Mouse (Mus musculus) cortical plate, adult 2 months (tissue): ENCODE data around the gene Ddc. TPM values are rescaled to one million over a fixed set of nuclear protein-coding genes. Genes with fewer than 3 reads are reported as not detected.
A peak's percentile ranks its signal among the peaks of the same experiment; 100 is the strongest.

Experiments used
- H3K27ac ChIP-seq: fragments of 200-500 bp; 2 replicates; pipeline ENCODE4 v1.5.1; 2012; ENCODE audit warnings: low read length, control low read depth, inconsistent platforms; ENCODE audit not compliant: insufficient read depth
- H3K4me1 ChIP-seq: fragments of 200-500 bp; 2 replicates; pipeline ENCODE4 v1.6.1; 2011; ENCODE audit warnings: low read length; ENCODE audit not compliant: control insufficient read depth, insufficient read depth
- H3K4me3 ChIP-seq: fragments of 200-500 bp; 2 replicates; pipeline ENCODE4 v1.5.1; 2011; ENCODE audit warnings: mild to moderate bottlenecking, low read length, control low read depth; ENCODE audit not compliant: insufficient read depth
- CTCF ChIP-seq: fragments of 200-500 bp; IDR thresholded peaks from 2 replicates; pipeline ENCODE4 v1.5.1; 2011; ENCODE audit warnings: mild to moderate bottlenecking, control low read depth, low read length; ENCODE audit not compliant: insufficient read depth; ENCODE audit errors: extremely low read depth
- POLR2A ChIP-seq: fragments of 200-500 bp; IDR thresholded peaks from 2 replicates; pipeline ENCODE4 v1.6.1; 2011; ENCODE audit warnings: mild to moderate bottlenecking, low read length, control low read depth; ENCODE audit not compliant: insufficient read depth; ENCODE audit errors: extremely low read depth
- polyA plus RNA-seq: library from polyadenylated mRNA; depleted of rRNA; stranded (reverse); fragments of >200 nt; gene quantifications from 2 replicates; pipeline ENCODE4 v1.2.3, GENCODE M21; 2012

The Ddc gene
- polyA plus RNA-seq, 1 experiment = 7.4 TPM

DNA sequence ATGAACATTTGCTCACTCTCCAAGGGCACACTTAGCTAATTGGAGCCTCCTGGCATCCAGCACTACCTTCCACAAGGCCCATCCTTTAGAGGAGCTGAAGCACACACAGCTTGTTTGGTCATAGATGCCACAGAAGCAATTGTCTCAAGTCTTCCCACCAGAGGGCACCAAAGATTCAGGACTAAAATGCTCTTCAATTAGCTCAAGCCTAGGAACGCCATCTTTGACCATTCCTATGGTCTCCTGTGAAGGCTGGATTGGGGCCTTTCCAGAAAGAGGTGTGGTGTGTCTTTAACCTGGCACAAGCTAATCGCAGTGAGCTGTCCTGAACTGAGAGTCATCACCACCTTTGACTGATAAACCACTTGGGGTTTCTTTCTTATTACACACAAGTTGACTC lies 77.7 kb downstream of the Ddc start:
- TF ChIP-seq CTCF (peak; percentile 78), POLR2A (no peak)
- no peaks in the 10 kb centered on the region; the same call in 1 of the 2 replicates for H3K4me1 ChIP-seq

DNA sequence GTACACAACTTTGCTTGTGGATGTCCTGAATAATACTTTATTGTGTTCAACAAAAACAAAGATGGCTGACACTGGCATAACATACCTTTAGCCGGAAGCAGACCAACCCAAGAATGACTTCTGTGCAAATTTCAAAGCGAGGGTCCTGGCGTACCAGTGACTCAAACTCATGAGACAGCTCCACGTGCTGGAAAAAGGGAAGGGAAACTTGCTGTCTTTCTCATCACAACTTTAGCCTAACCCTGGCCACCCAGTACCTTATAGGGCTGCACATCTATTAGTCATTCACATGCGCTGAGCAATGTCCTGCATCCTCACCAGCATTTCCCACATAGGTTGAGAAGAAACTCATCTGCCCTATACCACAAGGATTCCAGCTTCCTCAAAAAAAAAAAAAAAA lies 78.7 kb downstream of the Ddc start:
- TF ChIP-seq POLR2A = no peak
- no peak for TF ChIP-seq CTCF
- Histone ChIP-seq H3K4me3 (no peak overlapping the region), H3K4me1 (no peaks in the 10 kb centered on the region), H3K27ac (no peak overlapping the region)

More for the DNA sequence above, 77.7 kb downstream of the Ddc start:
- Histone ChIP-seq H3K27ac (no peak overlapping the region), H3K4me3 (no peak overlapping the region)

DNA sequence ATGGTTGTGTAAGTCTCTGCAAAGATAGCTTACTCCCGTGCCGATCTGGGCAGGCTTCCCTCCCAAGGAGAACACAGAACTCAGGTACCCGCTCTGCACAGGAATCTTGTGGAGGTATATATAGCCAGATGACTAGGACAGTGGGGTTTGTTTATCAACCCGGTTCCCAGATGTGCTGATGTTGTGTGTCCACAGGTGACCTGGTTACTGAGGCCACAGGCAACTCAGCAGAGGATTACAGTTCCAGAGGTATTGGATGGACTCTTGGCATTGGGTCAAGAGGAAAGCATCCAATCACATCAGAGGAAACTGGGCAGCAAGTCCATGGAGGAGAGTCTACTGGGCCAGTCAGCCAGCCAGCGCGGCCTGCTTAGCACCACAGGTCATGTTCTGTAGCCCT lies 79.1 kb downstream of the Ddc start:
- no peak overlapping the region for H3K4me3 ChIP-seq
- TF ChIP-seq CTCF (no peak), POLR2A (no peak)
- no peaks in the 10 kb centered on the region for H3K4me1 ChIP-seq
- no peak overlapping the region for H3K27ac ChIP-seq

DNA sequence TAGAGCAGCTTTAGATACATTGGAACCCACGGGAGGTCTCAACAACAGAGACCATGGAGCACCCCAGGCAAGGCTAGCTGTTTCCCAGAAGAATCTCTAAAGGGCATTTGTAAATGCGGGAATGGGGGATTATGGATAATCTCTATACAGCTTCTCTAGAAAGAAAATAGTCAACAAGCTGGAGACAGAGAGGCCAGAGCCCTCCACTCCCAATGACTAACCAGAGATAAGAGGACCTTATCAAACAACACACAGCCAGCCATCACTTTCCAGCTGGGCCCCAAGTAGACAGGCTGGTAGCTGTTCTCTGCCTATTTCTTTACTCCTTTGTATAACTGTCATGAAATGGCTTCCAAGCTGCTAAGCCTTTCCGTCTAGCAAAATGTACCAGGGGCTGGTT lies 82.2 kb downstream of the Ddc start:
- TF ChIP-seq CTCF = no peak
- no peak for TF ChIP-seq POLR2A
- H3K4me1 ChIP-seq = no peaks in the 10 kb centered on the region
- no peak overlapping the region for H3K27ac ChIP-seq
- no peak overlapping the region for H3K4me3 ChIP-seq

DNA sequence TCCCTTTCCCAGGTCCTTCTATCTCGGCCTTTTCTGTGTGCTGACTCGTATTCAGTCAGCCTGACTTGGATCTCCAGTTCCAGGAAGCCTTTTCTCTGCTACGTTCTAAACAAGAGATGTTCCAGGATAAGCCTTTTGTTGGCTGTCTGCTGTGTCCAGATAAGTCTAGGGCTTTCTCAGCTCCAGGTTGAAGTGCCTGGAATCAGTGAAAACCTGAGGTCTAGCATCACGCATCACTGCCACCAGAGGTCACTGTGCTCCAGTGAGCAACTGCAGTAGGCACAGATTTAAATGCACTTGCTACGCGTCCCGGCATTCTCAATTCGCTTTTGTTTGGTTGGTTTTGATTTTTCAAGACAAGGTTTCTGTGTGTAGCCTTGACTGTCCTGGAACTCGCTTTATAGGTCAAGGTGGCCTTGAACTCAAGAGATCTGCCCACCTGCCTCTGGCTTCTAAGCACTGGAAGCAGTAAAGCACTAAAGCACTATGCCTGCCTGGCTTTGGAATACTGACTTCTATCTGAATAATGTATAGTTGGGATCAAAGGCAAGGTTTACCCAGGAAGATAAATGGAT lies 86.0 kb downstream of the Ddc start:
- no peak overlapping the region for H3K4me3 ChIP-seq
- no peak overlapping the region for H3K27ac ChIP-seq
- TF ChIP-seq POLR2A (no peak), CTCF (peak; percentile 93)
- no peaks in the 10 kb centered on the region for H3K4me1 ChIP-seq

DNA sequence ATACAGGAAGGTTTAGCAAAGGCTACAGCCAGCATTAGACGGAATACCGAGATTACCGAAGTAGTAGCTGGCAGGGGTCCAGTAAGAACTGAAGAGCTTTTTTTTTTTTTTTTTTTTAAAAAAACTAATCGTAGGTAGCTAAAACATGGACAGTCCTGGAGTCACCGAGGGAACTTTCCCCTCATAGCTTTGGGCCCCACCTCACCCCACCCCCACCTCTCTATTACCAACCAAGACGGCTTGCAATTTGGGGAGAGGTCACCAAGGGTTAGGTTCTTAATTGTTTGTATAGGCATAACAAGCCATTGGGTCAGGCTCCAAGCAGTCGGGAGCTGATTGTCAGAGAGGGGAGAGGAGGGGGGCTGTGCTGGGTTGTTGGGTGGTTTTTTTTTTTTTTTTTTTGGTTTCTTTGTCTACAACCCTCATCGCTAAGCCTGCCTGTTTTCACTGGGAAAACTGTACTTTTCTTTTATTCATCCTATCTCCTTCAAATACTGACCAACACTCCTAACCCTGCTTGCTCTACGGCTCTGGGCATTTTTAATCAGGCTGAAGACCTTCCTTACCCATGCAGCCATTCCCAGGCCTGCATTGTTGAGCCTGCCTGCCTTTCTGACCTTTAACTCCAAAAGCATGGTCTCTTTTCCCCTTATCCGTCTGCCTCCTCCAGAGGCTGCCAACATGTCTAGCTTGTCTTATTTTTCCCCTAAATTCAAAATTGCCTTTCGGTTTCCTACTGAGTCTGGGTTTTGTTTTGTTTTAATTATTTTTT lies 88.4 kb downstream of the Ddc start:
- TF ChIP-seq POLR2A (no peak), CTCF (no peak)
- peak overlapping the region; percentile 68 for H3K4me3 ChIP-seq
- H3K27ac ChIP-seq = no peak overlapping the region
- no peaks in the 10 kb centered on the region for H3K4me1 ChIP-seq

DNA sequence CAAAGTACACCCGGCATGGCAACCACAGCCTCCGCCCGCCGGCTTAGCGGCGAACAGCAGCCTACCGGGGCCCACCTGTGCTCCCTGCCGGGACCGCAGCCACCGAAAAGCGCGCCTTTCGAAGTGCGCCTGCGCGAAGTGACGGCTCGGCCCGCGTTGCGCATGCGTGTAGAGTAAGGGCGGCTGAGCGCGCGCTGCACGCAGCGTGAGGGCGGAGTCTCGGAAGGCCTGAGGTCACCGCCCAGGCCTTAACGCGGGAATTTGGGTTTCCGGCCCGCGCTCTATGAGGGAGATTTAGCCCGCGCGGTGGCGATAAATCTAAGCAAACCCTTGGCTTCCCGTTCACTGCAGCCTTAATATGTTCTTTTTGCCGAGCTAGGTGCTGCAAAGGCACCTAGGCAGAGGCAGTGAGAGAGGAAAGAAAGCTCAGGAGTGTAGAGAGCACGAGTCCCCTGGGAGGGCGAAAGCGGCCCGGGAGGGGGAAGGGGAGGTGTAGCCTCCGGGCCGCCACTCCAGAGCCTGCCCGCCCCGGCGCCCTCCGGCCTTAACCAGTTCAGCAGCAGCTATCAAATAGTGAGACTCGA lies 89.0 kb downstream of the Ddc start, which contains the start of gene Fignl1:
TSS of gene Fignl1 (minus strand) at position 143 of the 584 bp plus-strand sequence.
- TF ChIP-seq POLR2A (no peak; the same call in 1 of the 2 replicates), CTCF (no peak)
- Histone ChIP-seq H3K4me1 (no peaks in the 10 kb centered on the region), H3K4me3 (peak within 1 kb of the TSS; percentile 68), H3K27ac (0 out of 2 replicates have a peak within 1 kb of the TSS, but pooled peaks have one; percentile 24)

DNA sequence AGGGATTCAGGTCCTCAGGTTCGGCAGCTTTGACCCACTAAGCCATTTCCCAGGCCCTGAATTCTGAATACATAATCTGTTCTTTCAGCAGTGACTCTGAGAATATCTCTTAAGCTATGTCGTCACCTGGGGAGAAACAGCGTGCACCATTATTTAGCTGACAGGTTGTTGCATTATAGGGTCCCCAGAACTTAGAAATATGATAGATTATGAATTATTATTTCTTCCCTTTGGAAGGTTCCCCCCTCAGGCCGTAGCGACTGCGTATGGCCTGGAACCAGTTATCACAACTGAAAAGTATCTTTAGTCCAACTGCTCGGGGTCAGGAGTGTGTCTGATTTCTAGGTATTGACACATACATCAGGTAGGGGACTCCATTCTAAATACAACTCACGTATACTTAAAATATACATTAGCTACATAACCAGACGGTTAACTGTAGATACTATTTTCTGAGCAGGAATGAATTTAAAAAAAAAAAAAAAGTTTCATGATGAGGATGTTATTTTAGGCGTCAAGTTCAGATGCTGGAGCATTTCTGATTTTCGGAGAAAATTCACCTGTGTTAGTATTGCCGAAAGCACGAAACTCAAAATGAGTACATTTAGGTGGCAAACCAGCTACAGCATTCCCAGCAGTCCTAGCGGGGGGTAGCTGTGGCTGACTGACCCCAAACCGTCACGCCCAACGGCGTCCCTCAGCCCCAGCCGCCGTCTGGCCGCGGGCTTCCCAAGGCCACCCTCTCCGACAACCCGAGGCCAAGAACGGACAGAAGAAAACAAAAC lies 89.7 kb downstream of the Ddc start:
- Histone ChIP-seq H3K4me3 (peak overlapping the region; percentile 68), H3K27ac (no peak overlapping the region), H3K4me1 (no peaks in the 10 kb centered on the region)
- TF ChIP-seq POLR2A = no peak
- no peak for TF ChIP-seq CTCF

DNA sequence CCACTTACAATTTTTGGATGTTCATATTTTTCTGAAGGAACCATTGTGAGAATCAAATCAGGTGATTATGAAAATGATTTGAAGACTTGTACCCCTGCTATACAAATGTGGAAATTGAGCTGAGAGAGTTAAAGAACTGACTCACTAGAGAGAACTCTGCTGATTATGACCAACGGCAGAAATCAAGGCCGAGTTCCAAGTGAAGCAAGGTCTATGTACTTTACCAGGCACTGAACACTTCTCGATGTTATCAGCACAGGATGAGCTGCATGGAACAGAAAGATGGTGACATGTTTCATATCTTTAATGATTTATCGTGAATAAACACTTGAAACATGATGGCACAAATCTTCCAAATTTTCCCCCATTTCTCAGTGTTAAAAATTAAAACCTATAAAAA lies 92.0 kb downstream of the Ddc start:
- Histone ChIP-seq H3K27ac (no peak overlapping the region), H3K4me3 (no peak overlapping the region), H3K4me1 (no peaks in the 10 kb centered on the region)
- TF ChIP-seq POLR2A (no peak), CTCF (no peak)
